ENCODE assay signal across 10 mouse cellular contexts in the genomic region with DNA sequence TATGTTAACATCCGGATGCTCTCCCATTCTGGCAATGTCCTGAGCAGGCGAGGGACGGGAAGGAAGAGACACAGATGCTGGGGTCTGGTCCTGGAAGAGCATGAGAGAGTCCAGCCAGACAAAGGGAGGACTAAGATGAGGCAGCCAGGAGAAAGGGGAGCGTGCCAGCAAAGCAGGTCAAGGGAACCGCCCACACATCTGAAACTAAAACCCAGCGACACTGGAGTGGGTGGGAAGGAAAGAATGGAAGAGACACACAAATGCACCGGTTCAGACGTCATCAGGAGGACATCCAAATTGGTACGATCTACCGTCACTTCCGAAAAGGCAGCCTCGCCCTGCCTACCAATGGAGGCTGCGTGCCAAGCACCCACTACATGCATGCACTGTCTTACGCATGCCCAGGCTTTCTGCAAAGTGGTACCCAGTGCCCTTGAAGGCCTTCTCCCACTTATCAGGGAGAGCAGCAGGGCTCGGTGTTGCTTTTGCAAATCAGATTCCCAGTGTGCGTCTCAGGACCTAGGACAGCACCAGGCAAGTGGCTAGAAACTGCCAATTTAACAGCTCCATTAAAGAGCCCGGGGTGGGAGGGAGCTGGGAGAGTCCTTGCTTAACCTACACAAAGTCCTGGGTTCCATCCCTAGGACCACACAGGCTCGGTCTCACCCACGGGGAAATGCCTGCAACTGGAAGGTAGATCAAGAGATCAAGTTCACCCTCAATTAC. TPM values are rescaled to one million over a fixed set of nuclear protein-coding genes. Genes with fewer than 3 reads are reported as not detected.
DNase-seq lines count a peak whose midpoint lies in the region; ATAC-seq and TF ChIP-seq lines count a peak whose summit lies in the region.
"Had no signal": no experiment of that assay in that cellular context is flagged by ENCODE, and none has a peak within 500 bp of the region (broad histone marks: within the 10 kb centered on the region; RNA-seq: fewer than 3 reads in every experiment).

No protein-coding gene starts in this region.

- H3K4me3 ChIP-seq in heart, embryonic 11.5 days (ENCODE audit: low read depth, low read length) = no peak overlapping the region
- no peak overlapping the region for H3K4me3 ChIP-seq in myocyte
- H3K4me3 ChIP-seq: limb, embryonic 15.5 days had no signal

- no peak overlapping the region for H3K27ac ChIP-seq in heart, embryonic 11.5 days (ENCODE audit: low read depth, low read length)
- H3K27ac ChIP-seq: limb, embryonic 15.5 days had no signal

- no peaks in the 10 kb centered on the region for H3K36me3 ChIP-seq in heart, embryonic 11.5 days (ENCODE audit: control insufficient read depth, insufficient read depth, low read length)
- H3K36me3 ChIP-seq in myocyte (ENCODE audit: control insufficient read depth, insufficient read depth) = no peaks in the 10 kb centered on the region

- H3K27me3 ChIP-seq in heart, embryonic 11.5 days (ENCODE audit: control insufficient read depth, insufficient read depth, low read length) = no peaks in the 10 kb centered on the region
- H3K27me3 ChIP-seq in myocyte (ENCODE audit: control insufficient read depth, insufficient read depth, insufficient read length) = no peaks in the 10 kb centered on the region
- H3K27me3 ChIP-seq: limb, embryonic 15.5 days; Patski had no signal

- no peak overlapping the region for H3K4me2 ChIP-seq in heart, embryonic 11.5 days
- no peak overlapping the region for H3K4me2 ChIP-seq in myocyte (ENCODE audit: low read depth)
- H3K4me2 ChIP-seq: limb, embryonic 15.5 days had no signal

- H3K9me3 ChIP-seq in heart, embryonic 11.5 days (replicated peaks; ENCODE audit: control insufficient read depth, low read length) = no peaks in the 10 kb centered on the region
- H3K9me3 ChIP-seq: limb, embryonic 15.5 days had no signal

- no peak overlapping the region for H3ac ChIP-seq in myocyte (ENCODE audit: control insufficient read depth, insufficient read length)

- H3K79me2 ChIP-seq in myocyte (ENCODE audit: control insufficient read depth, insufficient read depth) = peaks cover 35% of the 10 kb centered on the region

- 56% methylated on average over 19 of the region's 19 CpGs for WGBS in heart, embryonic 11.5 days (ENCODE audit: insufficient replicate concordance)

- no peak for TF ChIP-seq POLR2A in myocyte (IDR thresholded peaks at IDR 0.05; ENCODE audit: insufficient read length, low read depth)

- H3K9ac ChIP-seq in heart, embryonic 11.5 days (ENCODE audit: low read depth, low read length) = no peak overlapping the region
- H3K9ac ChIP-seq: limb, embryonic 15.5 days had no signal

- no peak for ATAC-seq in heart, embryonic 11.5 days (replicated peaks; ENCODE audit: insufficient number of reproducible peaks, low FRiP score, low TSS enrichment)
- ATAC-seq: Patski had no signal

- peaks cover 11% of the 10 kb centered on the region; the same call in 1 of the 2 replicates for H3K4me1 ChIP-seq in heart, embryonic 11.5 days (ENCODE audit: control insufficient read depth, insufficient read depth, low read length)

- peak; percentile 96 for DNase-seq in heart, adult 11 months
- DNase-seq in right cerebral cortex, adult 18-20 months = peak; percentile 84
- no peak for DNase-seq in right cerebral cortex, postnatal 4 days
- DNase-seq in heart, adult 8-10 months (ENCODE audit: low spot score) = peak; percentile 54
- DNase-seq in thymus, postnatal 0 days (ENCODE audit: low spot score) = no peak
- no peak for DNase-seq in spleen, postnatal 10 days (ENCODE audit: low spot score in 2 of 2)

TF ChIP-seq in myocyte, 11 proteins besides CTCF, POLR2A, EP300 and RAD21:
- no peak for TF ChIP-seq MYOG (IDR thresholded peaks at IDR 0.05; ENCODE audit: control insufficient read depth in 1 of 3, insufficient read depth in 1 of 3, insufficient read length in 2 of 3, low read depth in 2 of 3)
- peak; percentile 73 for TF ChIP-seq REST (IDR thresholded peaks at IDR 0.05; ENCODE audit: insufficient read depth, insufficient read length)

RNA-seq across cellular contexts. Expression of gene Clip2, which starts 7.6 kb away (rescaled TPM):
- 1.7 and 2.2 TPM in 2 replicates for polyA plus RNA-seq in heart, embryonic 11.5 days (2014; fragmentation: Nextera tagmentation; extraction: Ambion mirVana)
- 1 to 10 TPM; 4.5 to 6.8 (median 5.4) TPM for total RNA-seq in heart, adult 8-10 months (2022)
- 14.2 TPM for polyA plus RNA-seq in myocyte (2012; fragmentation: generic; extraction: Trizol)
- polyA plus RNA-seq in thymus, postnatal 0 days (2015; fragmentation: Nextera tagmentation; extraction: Ambion mirVana) = 1.3 TPM in 2 replicates

RNA-seq across cellular contexts. Expression of gene Syna, which starts 15.3 kb away (rescaled TPM):
- polyA plus RNA-seq in heart, embryonic 11.5 days (2014; fragmentation: Nextera tagmentation; extraction: Ambion mirVana) = not detected in 2 replicates
- not detected for total RNA-seq in heart, adult 8-10 months (2022)
- polyA plus RNA-seq in myocyte (2012; fragmentation: generic; extraction: Trizol) = 0.19 TPM
- 0.08 and 0.09 TPM in 2 replicates for polyA plus RNA-seq in thymus, postnatal 0 days (2015; fragmentation: Nextera tagmentation; extraction: Ambion mirVana)

RNA-seq across cellular contexts. Expression of gene Rfc2, which starts 36.5 kb away (rescaled TPM):
- polyA plus RNA-seq in heart, embryonic 11.5 days (2014; fragmentation: Nextera tagmentation; extraction: Ambion mirVana) = 216 and 234 TPM in 2 replicates
- 10 to 100 TPM; 21.6 to 26.0 (median 24.6) TPM for total RNA-seq in heart, adult 8-10 months (2022)
- 69.3 TPM for polyA plus RNA-seq in myocyte (2012; fragmentation: generic; extraction: Trizol)
- 262 and 278 TPM in 2 replicates for polyA plus RNA-seq in thymus, postnatal 0 days (2015; fragmentation: Nextera tagmentation; extraction: Ambion mirVana)

Comparison
In these comparisons a context has a peak if more than half of its experiments do, and no peak if none do; other contexts are left out.
1. DNase-seq: peak in heart, adult 11 months (single experiment), right cerebral cortex, adult 18-20 months (single experiment) and heart, adult 8-10 months (single experiment); none in right cerebral cortex, postnatal 4 days (single experiment), thymus, postnatal 0 days (single experiment) and spleen, postnatal 10 days (0 of 2).